Mouse (Mus musculus) embryo, embryonic 11.5 days (tissue): ENCODE data around the gene Tdp1.

Experiments used
- DNase-seq: peaks from one replicate; pipeline ENCODE4 v3.0.0-alpha.2; 2012; ENCODE audit warnings: low read depth, low spot score

The Tdp1 gene

DNA sequence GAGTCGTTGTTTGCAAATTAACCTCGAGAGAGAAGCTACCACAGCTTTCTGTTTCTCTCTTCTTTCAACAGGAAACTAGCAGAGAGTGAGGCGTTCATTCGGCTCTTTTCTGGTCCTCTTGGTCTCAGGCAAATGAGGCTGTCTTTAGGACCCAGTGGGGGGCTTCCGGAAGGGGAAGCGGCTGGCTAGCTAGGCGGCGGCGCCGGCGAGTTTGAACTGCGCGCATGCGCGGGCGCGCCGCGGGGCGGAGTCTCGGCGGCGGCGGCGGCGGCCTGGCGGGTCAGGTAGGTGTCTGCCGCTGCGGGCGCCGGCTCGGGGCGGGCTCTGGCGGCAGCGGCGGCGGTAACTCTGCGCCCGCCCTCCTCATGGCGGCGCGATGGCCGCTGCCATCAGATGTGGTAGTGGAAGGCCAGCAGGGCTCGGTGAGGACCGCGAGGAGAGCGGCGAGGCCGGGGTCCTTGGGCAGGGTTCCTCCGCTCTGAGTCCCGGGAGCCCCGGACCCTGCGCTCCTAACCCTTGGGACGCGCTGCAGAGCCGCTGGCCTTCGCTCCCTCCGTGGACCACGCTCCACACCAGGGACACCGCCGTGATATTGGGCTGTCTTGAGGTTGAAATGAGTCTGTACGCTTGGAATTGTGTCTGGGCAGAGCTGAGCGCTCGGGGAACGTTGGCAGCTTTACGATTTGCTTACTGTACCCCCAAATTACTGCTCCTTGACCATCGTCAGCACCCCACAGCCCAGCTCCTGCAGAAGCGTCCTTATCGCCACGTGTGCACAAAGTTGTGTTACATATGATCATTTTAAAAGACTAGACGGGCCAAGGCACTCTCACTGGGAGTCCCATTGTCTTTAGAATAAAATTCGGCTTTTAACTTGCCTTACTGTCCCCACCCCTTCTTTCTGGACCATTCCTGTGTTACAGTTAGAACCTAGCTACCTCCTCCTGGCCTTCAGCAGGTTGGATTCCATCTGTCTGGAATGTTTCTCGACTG, at the start of gene Tdp1, which contains the start of gene Efcab11:
Tdp1 (plus strand) TSS at position 249 of the 993 bp plus-strand sequence.
Efcab11 (minus strand) TSS at position 171 of the 993 bp plus-strand sequence.
- DNase-seq, result peak; percentile 89

DNA sequence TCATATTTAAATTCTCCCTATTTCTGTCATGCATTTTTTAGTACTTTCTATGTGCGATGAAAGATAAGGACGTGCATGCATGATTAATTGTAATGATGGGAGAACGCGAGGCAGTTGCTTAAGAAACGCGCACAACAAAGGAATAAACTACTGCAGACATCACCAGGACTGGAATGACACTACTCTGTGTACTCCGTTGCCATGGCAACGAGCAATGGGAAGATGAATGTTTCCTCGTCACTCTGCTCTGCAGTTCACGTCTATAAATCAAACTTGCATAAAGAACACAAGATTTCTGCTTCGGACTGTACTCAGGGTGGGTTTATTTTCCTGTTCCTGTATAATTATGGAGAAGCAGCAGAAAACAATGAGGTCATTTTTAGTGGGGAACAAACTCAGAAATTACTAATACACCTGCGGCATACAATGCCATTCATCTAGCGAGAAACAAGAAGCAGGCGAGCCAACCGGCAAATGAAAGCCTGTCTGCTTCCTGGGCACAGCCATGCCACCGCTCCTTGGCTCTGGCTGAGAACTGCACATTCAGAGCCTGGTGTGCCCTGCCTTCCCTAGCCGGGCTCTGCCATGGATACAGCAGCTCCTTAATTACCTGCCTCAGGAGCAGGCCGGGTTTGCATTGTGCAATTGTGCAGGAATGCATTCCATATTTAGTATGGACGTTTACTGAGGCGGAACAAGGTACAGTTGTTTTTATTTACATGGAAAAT, 47.7 kb upstream of the Tdp1 start:
- peak; percentile 69 for DNase-seq

DNA sequence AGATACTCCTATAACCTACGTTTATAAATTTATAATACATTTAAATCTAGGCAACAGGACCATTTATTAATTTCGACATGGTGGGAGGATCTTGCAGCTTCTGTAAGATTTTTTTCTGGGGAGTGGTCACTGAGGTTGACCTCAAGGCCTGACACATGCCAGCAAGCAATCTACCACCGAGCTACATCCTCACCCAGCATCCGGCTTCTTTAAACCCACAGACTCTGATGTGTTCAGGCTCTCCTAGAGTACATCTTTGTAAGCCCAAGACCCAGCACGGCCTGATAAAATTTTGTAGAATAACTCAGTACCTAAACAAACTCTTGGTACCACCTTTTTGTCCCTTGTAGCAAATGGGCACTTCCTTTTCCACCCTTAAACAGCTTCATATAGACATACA, 46.8 kb upstream of the Tdp1 start:
- no peak for DNase-seq

DNA sequence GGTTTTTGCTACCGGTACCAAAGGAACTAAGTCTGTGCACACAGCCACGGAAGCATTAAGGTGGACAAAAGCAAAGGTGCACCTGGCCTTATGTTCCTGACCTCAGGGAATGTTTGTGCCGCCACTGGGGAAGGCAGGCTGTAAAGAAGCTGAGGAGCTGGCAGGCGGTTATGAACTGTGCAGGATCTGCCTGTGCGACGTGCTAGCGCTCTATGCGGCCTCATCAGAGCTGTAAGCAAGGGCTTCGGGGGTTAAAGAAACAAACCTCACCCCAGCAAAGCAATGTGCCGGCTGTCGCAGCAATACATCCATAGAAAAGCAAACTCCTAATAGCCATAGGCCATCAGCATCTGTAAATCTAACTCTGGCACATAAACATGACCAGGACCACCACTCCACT, 46.2 kb upstream of the Tdp1 start:
- DNase-seq, result no peak

DNA sequence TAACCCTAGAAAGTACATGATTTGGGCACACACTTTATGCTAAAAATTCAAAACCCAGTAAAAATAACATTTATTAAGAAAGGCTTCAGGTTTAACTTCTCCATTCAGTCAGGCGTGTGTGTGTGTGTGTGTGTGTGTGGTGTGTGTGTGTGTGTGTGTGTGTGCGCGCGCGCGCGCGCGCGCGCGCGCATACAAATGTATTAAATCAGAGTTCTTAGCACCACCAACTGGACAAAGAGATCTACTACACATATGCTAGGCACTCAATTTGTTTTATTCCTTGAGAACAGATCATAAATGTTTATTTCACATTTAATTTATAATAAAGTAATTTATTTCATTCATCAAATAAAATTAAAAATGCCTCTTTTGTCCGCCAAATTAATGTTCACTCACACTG, 45.6 kb upstream of the Tdp1 start:
- DNase-seq, result peak; percentile 9

DNA sequence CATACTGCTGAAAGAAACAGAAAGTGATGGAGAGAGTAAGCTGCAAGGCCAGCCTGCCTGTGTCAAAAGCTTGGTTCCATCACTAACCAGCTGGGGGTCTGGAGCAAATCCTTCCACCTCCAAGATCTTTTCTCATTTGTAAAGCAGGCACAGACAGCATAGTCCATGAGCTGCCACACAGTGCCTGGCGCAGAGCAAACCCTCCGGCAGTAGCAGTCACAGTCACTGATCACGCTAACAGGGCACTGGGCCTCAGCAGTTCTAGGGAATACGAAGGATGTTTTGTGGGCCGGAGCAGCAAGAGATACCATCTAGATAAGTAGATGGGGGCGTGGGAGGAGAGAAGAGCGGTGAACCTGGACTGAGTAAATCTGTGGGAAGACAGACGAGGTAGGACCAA, 39.4 kb upstream of the Tdp1 start:
- DNase-seq, result no peak

DNA sequence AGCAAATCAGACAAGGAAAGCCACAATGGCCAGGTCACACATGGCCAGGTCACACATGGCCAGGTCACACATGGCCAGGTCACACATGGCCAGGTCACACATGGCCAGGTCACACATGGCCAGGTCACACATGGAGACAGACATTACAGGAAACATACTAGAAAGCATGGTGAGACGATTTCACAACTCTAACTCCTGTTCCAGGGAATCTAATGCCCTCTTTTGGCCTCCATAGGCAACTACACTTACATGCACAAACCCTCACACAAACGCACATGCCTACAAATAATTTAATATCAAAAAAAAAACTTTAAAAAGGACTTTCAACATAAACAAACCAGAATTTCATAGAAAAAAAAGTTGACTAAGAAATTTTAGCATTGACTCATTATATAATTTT, 34.3 kb upstream of the Tdp1 start:
- no peak for DNase-seq

DNA sequence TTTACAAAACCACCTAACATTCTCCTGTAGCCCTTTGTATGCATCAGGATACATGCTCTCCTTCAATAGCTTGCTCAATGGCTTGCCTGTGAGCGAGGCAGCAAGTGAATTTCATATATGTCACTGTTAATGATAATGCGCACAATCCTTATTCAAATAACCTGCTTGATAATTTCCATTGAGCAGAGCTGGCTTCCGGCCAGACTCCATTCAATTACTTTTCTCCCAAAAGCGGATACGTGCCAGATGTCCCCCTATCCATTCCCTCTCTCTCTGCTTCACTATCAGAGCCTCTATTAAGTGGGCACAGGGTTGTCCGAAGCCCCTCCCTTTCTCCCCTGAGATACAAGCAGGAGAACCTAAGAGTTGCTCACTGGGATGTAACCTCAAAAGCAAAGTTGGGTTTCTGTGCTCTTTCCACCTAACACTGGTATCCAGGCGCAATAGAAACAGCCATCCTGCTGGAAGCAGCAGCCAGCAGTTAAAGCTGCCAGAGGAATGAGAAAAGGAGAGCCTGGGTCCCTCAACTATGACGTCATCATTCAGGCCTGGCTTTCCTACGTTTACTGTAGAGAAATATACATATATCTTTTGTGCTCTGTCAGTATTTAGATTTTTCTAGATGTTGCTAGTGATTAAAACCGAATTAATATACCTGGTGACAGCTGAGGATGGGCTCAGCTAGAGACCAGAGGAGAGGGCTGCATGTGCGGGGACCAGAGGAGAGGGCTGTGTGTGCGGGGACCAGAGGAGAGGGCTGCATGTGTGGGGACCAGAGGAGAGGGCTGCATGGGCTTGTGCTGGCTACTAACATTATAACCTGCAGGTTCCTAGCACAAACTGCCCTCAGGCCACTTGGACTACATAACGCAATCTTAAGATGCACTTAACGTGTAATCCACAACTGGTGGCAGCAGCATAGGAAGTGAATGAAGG, 30.7 kb upstream of the Tdp1 start:
- DNase-seq, result no peak

DNA sequence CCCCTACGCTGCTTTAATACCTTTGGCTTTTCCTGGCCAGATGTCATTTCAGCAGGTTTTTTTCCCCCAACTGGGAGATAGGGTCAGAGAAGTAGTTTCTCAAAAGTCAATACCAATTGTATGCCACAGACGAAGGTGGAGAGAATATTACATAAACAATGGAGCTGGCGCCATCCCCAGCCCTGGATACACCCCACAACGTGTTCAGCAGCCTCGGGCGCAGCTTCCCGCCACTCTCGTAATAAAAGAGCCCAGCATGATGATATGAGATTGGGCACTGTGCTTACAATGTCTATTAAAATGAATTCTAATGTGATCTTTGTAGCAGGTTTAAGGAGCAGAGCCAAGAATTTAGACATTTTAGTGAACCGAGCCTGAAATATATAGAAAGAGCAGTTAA, 28.3 kb upstream of the Tdp1 start:
- DNase-seq, result no peak

DNA sequence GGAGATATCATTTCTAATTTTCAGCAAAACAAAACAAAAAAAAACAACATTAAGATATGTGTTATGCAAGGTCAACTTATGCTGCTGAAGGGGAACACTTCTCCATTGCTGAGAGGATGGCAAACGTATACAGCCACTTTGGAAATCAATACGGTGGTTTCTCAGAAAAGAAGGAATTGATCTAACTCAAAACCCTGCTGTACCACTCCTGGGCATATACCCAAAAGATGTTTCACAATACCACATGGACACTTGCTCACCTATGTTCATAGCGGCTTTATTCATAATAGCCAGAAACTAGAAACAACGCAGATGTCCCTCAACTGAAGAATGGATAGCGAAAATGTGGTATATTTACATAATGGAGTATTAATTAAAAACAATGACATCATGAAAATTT, 25.7 kb upstream of the Tdp1 start:
- DNase-seq, result no peak

DNA sequence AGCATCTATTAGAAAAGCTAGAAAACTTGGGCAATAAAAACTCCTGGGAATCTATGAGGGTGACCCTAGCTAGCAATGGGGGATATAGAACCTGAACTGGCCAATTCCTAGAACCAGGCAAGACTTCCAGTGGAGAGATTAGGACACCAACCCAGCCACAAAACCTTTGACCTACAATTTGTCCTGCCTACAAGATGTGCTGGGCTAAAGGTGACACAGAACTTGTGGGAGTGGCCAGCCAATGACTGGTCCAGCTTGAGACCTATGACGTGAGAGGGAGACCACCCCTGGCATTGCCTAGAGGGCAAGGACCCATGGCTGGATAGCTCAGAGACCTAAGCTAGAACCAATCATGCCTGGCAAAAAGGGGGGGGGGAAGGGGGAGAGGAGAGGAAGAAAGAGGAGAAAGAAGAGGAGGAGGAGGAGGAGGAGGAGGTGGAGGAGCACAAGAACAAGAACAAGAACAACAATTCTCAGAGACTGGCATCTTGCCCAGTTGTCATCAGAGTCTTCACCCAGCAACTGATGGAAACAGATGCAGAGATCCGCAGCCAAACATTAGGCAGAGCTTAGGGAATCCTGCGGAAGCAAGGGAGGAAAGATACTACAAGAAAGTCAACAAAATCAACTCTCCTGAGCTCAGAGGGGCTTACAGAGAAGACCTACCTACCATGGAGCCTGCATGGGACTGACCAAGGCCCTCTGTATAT, 24.8 kb upstream of the Tdp1 start:
- DNase-seq, result no peak

DNA sequence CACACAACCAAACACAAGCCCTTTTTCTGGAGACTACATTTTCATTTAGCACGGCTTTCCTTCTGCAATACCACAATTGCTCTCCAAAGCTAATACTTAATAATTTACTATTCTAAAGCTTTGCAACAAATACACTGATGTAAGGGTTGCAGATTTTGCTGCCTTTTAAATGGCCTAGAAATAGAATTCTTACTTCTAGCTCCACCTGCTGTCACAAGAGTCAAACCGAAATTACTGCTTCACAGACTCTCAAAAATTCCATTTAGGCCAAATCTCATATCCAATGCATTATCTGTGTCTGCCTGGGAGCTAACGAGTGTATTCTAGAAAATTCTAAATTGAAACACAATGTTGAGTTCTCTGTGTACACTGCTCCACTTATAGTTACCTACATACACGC, 23.3 kb upstream of the Tdp1 start:
- DNase-seq, result no peak

DNA sequence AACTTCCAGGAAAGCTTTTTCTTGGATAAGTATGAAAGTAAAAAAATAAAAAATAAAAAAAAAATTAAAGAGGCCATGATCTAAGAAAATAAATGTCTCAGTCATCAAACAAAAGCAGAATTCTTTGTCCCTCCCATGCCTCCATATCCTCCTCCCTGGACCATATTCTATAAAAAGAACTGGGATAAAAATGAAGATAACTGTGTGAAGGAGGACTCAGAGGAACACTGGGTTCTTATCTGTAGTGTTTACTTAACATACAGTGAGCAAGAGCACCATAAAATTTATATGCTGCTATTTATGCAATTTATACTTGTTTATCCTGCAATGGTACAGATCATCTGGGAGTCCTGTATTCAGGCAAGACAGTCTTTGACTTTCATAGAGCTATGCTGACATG, 19.7 kb upstream of the Tdp1 start:
- DNase-seq, result no peak

DNA sequence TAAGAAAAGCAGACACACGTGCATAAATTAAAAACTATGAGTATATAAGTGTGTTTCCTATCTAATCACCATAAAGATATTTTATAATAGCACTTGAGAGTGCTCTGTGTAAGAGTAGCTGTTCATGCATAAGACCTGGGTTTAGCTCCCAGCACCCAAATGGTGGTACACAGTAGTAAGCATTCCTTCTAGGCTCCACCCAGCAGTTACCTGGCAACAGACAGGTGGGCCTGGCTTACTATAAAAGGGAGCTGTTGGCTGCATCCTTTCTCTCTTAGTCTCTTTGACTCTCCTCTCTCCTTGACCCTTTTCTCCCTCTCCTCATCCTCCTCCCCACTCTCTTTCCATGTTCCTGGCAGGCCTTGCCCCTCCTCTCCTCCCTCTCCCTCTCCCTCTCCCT, 15.5 kb upstream of the Tdp1 start:
- DNase-seq, result no peak

DNA sequence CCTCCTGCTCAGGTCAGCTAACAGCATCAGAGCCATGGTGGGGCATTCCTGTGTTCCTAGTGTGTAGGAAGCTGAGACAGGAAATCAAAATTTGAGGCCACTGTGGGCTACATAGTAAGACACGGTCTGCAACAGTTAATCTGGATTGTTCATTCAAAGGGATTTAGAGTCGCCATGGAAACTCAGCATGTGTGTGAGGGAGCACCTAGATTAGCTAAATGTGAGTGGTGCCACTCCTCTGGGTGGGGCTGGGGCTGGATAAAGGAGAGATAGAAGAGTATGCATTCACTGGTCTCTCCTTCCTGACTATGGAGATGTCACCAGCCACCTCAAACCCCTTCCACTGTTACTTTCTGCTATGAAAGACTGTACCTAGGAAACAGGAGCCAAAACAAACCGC, 10.9 kb upstream of the Tdp1 start:
- no peak for DNase-seq

DNA sequence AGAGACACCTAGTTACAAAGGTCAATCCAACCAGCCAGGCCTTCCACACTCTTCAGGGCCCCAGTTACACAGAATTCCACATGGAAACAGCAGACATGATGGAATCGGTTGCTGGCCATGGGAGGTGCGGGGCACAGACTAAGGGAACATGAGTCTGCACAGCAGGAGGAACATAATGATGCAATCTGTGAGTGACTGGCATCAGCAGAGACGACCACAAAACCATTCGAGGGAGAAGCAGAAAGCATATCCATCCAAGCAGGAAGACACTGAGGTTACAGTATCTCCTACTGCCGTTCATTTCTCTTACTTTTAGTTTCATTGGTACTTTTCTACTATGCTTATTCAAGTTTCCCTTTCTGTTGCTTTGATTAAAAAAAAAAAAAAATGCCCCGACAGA, 9.7 kb upstream of the Tdp1 start:
- DNase-seq, result no peak

DNA sequence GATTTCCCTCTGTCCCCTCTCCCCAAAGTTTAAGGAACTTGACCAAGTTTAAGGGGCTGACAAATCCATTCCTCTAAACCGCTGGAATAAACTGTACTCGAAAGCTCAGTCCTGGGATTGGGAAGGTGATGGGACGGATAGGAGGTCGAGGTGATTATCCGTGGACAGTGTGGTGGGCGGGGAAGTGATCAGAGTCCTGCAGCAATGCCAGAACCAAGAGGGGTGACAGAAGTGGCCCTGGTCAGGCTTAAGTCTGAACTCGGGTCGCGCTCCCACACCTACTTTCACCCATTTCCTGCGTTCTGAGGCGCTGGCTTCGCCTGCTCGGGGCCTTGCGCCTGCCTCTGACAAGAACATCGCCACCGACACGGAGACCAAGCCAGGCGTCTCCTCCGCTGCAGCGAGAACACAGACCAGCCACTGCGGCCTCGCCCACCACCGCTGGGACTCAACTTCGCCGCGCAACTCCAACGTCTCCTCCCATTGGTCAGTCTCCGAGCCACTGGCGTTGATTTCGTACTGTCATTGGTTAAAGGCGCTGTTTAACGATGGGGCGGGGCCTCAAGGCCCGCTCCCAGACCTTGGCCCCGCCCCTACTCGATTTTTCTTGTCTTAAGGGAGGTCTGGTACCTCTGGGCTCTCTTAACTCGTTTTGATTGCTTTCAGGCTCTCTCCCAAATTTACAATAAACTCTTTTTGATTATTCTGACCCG, 1.2 kb upstream of the Tdp1 start:
- DNase-seq, result peak; percentile 91

DNA sequence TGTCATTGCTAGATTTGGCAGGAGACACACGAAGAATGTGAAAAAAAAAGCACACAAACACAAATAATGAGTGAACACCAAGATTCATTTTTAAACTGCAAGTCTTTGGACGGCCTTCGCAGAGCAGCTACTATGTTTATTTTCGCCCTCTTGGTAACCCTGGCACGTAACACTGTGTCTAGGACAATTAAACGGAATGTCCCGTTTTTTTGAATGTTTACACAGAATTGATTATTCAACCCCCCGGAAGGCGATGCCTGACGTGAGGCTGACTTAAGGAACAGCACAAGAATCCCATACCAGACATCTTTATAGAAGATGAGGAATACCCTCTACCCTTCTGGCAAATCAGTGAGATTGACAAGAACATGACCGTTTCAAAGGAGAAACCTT, 608 bp upstream of the Tdp1 start:
- DNase-seq, result no peak

DNA sequence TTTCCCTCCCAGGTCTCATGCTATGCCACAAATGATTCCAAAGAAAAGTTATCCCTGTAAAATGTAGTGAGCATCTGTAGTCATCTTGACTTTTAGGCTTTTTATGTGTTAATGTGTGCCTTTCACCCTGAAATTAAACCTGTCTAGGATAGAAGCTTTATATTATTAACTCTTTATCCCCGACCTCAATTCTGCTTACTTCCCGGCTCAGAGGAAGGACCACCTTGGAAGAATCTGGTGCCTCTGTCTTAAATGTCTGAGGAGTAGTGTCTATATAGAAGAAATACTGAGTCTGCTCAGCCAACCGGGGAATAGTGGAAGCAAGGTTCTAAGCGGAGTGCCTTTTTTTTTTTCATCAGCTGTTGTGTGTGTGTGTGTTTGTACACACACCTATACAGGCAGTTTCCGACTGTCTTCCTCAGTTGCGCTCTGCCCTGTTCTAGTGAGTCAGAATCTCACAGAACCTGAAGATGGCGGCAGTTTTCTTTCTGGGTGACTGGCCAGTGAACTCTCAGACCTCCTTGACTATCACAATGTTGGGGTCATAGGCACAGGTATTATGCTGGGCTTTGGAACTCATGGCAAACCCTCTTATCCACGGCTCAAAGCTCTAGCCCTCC, 1.1 kb downstream of the Tdp1 start:
- no peak for DNase-seq

DNA sequence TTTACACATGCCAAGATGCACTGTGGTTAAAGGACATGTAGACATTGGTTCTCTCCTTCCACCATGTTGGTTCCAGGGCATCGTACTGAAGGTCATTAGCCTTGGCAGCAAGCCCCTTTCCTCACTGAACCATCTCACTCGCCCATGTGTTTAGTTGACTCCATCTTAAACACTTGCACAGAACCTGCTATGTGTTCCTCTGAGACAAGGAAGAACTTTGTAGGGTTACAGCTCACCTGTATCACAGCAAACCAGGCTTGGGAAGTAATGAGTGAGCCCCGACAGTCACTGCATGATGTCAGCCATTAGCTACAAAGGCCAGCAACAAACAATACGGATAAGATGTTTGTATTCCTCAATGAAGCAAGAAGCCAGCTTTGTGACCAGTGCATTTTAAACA, 13.5 kb downstream of the Tdp1 start:
- no peak for DNase-seq
